Mouse (Mus musculus): ENCODE results near the gene Nsun4. TPM values are rescaled to one million over a fixed set of nuclear protein-coding genes. Genes with fewer than 3 reads are reported as not detected.

Gene Nsun4
- total and polyA plus RNA-seq, 3 experiments = 19.9 to 32.8 (median 20.5) TPM

DNA sequence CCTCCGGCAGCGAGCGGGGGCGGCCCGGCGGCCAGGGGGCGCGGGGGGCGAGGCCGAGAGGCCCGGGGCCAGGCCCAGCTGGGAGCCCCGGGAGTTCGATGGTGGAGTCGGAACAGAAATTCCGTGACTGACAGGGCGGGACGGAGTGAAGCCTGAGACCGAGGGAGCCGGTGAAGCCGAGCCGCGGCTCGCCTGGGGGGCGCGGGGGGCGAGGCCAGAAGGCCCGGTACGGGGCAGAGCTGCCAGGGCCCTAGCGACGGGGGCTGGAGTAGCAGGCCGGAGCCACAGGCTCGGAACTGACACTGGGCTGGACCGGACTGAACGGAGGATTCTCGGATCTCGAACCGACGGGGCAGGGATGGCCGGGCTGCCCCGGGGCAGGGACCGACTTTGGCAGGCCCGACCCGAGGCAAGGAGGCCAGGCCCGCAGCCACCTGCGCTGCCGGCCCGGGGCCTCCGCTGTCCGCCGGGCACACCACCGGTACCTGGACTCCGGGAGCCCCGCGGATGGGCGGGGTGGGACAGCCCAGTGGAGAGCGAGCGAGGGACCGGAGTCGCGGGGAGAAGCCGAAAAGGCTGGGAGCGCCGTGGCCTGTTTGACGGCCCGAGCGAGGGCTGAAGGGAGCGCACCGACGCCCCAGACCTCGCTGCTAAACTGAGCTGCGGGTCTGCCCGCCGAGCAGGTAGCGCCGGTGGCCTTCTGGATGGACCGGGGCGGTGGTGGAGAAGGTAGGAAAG is 22.1 kb upstream of the Nsun4 start:
- H3K4me3 ChIP-seq (replicated peaks in 1 of 3; ENCODE audit: low read depth in 2 of 3, low read length in 2 of 3, poor library complexity in 1 of 3) = peak overlapping the region; percentile 52 to 94 (median 81)
- peak; percentile 49 for DNase-seq (ENCODE audit: extremely low read depth)
- H3K36me3 ChIP-seq (replicated peaks in 1 of 2; ENCODE audit: control insufficient read depth in 1 of 2, insufficient read depth in 1 of 2, low read length in 1 of 2) = peaks cover 6 to 32% of the 10 kb centered on the region in 2 experiments
- no peak for TF ChIP-seq SMC3 (IDR thresholded peaks at IDR 0.05; ENCODE audit: low read depth, low read length)
- no peak for TF ChIP-seq ZNF384 (IDR thresholded peaks at IDR 0.05; ENCODE audit: low read depth, low read length)
- TF ChIP-seq MEF2A (IDR thresholded peaks at IDR 0.05; ENCODE audit: borderline replicate concordance, low read depth, low read length) = no peak
- peak; percentile 35; the same call in 1 of the 2 replicates for TF ChIP-seq MXI1 (IDR thresholded peaks at IDR 0.05; ENCODE audit: low read depth, low read length)
- TF ChIP-seq JUND (conservative IDR thresholded peaks at IDR 0.05; ENCODE audit: low read depth, low read length) = no peak
- 0 out of 2 replicates have a peak, but pooled peaks have one; percentile 2 for TF ChIP-seq POLR2AphosphoS2 (IDR thresholded peaks at IDR 0.05; ENCODE audit: low read depth, low read length)
- TF ChIP-seq MAX (IDR thresholded peaks at IDR 0.05; ENCODE audit: low read length) = no peak
- TF ChIP-seq HCFC1 (IDR thresholded peaks at IDR 0.05; ENCODE audit: low read depth, low read length) = no peak
- TF ChIP-seq ZC3H11A (IDR thresholded peaks at IDR 0.05; ENCODE audit: low read depth, low read length) = no peak
- TF ChIP-seq ZMIZ1 (IDR thresholded peaks at IDR 0.05; ENCODE audit: low read depth, low read length) = no peak; the same call in 1 of the 2 replicates
- no peak for TF ChIP-seq KAT2A (IDR thresholded peaks at IDR 0.05; ENCODE audit: insufficient replicate concordance, low read length)
- no peak for TF ChIP-seq ELF1 (IDR thresholded peaks at IDR 0.05; ENCODE audit: low read depth, low read length)
- TF ChIP-seq CHD2 (IDR thresholded peaks at IDR 0.05; ENCODE audit: low read length) = no peak
- no peak for TF ChIP-seq MYC (IDR thresholded peaks at IDR 0.05; ENCODE audit: low read depth, low read length)
- peak; percentile 67 for TF ChIP-seq SIN3A (IDR thresholded peaks at IDR 0.05; ENCODE audit: low read length)
- TF ChIP-seq E2F4 (IDR thresholded peaks at IDR 0.05; ENCODE audit: insufficient replicate concordance, low read depth, low read length) = no peak
- TF ChIP-seq UBTF (IDR thresholded peaks at IDR 0.05; ENCODE audit: low read depth, low read length) = peak; percentile 98; the same call in 1 of the 2 replicates
- no peak for TF ChIP-seq GABPA (IDR thresholded peaks at IDR 0.05; ENCODE audit: insufficient replicate concordance, low read depth, low read length)
- TF ChIP-seq CTCF (conservative IDR thresholded peaks at IDR 0.05 in 1 of 2, IDR thresholded peaks at IDR 0.05 in 1 of 2; ENCODE audit: low read depth in 2 of 2, low read length in 2 of 2) = peak in 1 of 2 experiments; percentile 24; a peak in 2 of 4 replicates
- no peaks in the 10 kb centered on the region for H3K27me3 ChIP-seq (replicated peaks)
- in situ Hi-C loops (cut with MboI; ENCODE audit: low pct_ligation_motif_present, low pct_unique_long_range_greater_than_20kb, low sequenced_read_pairs) (no loop called here), dilution Hi-C loops (cut with MboI; ENCODE audit: extremely low pct_ligation_motif_present, extremely low pct_unique_long_range_greater_than_20kb, low sequenced_read_pairs) (no loop called here)
- H3K9ac ChIP-seq (ENCODE audit: insufficient read depth, low read depth) = peak overlapping the region; percentile 82
- peaks cover 2 to 15% of the 10 kb centered on the region in 2 experiments; a peak in 3 of 4 replicates for H3K4me1 ChIP-seq (ENCODE audit: control insufficient read depth in 1 of 2, insufficient read depth in 2 of 2)
- no peak overlapping the region for H3K4me2 ChIP-seq (ENCODE audit: insufficient read depth, low read depth, poor library complexity, severe bottlenecking)
- peaks cover 61% of the 10 kb centered on the region for H3K79me2 ChIP-seq (replicated peaks; ENCODE audit: control insufficient read depth, extremely low read depth, insufficient read depth, poor library complexity, severe bottlenecking)
- peak overlapping the region; percentile 81 for H3K27ac ChIP-seq (ENCODE audit: insufficient read depth, low read depth)
- H3K9me3 ChIP-seq (replicated peaks; ENCODE audit: low read length) = no peaks in the 10 kb centered on the region
